In the genomic region with DNA sequence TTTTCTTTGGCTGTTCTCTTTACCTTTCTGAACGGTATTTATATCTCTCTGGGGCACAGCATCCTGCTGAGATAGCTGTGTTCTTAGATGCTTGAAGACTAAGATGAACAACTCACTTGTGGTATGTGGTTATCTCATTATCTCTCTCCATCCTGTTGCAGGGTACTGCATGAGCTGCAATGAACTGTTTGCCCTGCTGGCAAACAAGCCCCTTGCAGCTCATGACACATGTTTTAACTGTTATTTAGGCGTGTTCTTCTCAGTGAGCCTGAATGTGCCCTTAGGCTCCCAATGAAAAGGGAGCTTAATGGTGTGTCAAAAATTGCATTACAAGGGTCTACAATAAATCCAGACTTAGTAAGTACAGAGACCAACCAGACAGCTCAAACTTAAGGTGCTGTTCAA, we compare ENCODE assay signal across 13 mouse cellular contexts.
DNase-seq lines count a peak whose midpoint lies in the region; ATAC-seq and TF ChIP-seq lines count a peak whose summit lies in the region.
"Had no signal": no experiment of that assay in that cellular context is flagged by ENCODE, and none has a peak within 500 bp of the region (broad histone marks: within the 10 kb centered on the region; RNA-seq: fewer than 3 reads in every experiment).

No protein-coding gene starts in this region.

- no peak for DNase-seq in liver, embryonic 14.5 days (ENCODE audit: low read depth in 3 of 3, low spot score in 3 of 3)
- no peak for DNase-seq in Patski (ENCODE audit: low read depth, low spot score)
- DNase-seq in embryo, embryonic 9.5 days (ENCODE audit: extremely low spot score) = peak; percentile 21
- DNase-seq in heart, postnatal 4 days = no peak
- DNase-seq in layer of hippocampus, postnatal 14 days (ENCODE audit: low spot score in 2 of 2) = no peak
- DNase-seq: adrenal gland, postnatal 10 days; thymus, adult 18-20 months had no signal

- 0 out of 2 replicates have a peak, but pooled peaks have one; percentile 35 for ATAC-seq in liver, embryonic 14.5 days (ENCODE audit: insufficient read depth)
- no peak for ATAC-seq in liver, embryonic 12.5 days
- ATAC-seq in Patski = peak; percentile 51
- peak; percentile 82 for ATAC-seq in neural tube, embryonic 15.5 days (ENCODE audit: low FRiP score)
- ATAC-seq: intestine, embryonic 15.5 days; lung, postnatal 0 days had no signal

- 0 out of 4 replicates have a peak, but pooled peaks cover 0 to 2% of the 10 kb centered on the region in 2 experiments for H3K4me1 ChIP-seq in liver, embryonic 14.5 days (replicated peaks; ENCODE audit: control insufficient read depth in 2 of 2, insufficient read depth in 2 of 2, low read length in 1 of 2)
- peaks cover 3% of the 10 kb centered on the region; the same call in 1 of the 2 replicates for H3K4me1 ChIP-seq in liver, embryonic 12.5 days
- H3K4me1 ChIP-seq in neural tube, embryonic 15.5 days = no peaks in the 10 kb centered on the region
- H3K4me1 ChIP-seq: embryonic facial prominence, embryonic 13.5 days; intestine, embryonic 15.5 days had no signal

- H3K9ac ChIP-seq in liver, embryonic 14.5 days (replicated peaks) = no peak overlapping the region
- H3K9ac ChIP-seq in liver, embryonic 12.5 days = no peak overlapping the region
- H3K9ac ChIP-seq in neural tube, embryonic 15.5 days (replicated peaks) = no peak overlapping the region
- H3K9ac ChIP-seq: embryonic facial prominence, embryonic 13.5 days; heart, embryonic 13.5 days; intestine, embryonic 15.5 days had no signal

- H3K27me3 ChIP-seq in liver, embryonic 14.5 days (ENCODE audit: control insufficient read depth, insufficient read depth, low read length) = no peaks in the 10 kb centered on the region
- no peaks in the 10 kb centered on the region for H3K27me3 ChIP-seq in liver, embryonic 12.5 days (replicated peaks)
- H3K27me3 ChIP-seq in Patski = peaks cover 10% of the 10 kb centered on the region
- H3K27me3 ChIP-seq in neural tube, embryonic 15.5 days (replicated peaks) = no peaks in the 10 kb centered on the region
- H3K27me3 ChIP-seq: embryonic facial prominence, embryonic 13.5 days; heart, embryonic 13.5 days; intestine, embryonic 15.5 days had no signal

- no peak for TF ChIP-seq CTCF in liver, embryonic 14.5 days (IDR thresholded peaks at IDR 0.05; ENCODE audit: low read depth)
- TF ChIP-seq CTCF in Patski (IDR thresholded peaks at IDR 0.05) = no peak

- H3K4me2 ChIP-seq in liver, embryonic 14.5 days (ENCODE audit: low read depth) = no peak overlapping the region
- H3K4me2 ChIP-seq in liver, embryonic 12.5 days = no peak overlapping the region
- no peak overlapping the region for H3K4me2 ChIP-seq in neural tube, embryonic 15.5 days
- H3K4me2 ChIP-seq: embryonic facial prominence, embryonic 13.5 days; heart, embryonic 13.5 days; intestine, embryonic 15.5 days had no signal

- H3K9me3 ChIP-seq in liver, embryonic 14.5 days (ENCODE audit: control insufficient read depth, low read length) = no peaks in the 10 kb centered on the region
- no peaks in the 10 kb centered on the region for H3K9me3 ChIP-seq in liver, embryonic 12.5 days (replicated peaks)
- H3K9me3 ChIP-seq in neural tube, embryonic 15.5 days (replicated peaks) = no peaks in the 10 kb centered on the region
- H3K9me3 ChIP-seq: embryonic facial prominence, embryonic 13.5 days; heart, embryonic 13.5 days; intestine, embryonic 15.5 days had no signal

- POLR2A ChIA-PET in Patski (lab: Charles Lee) = no interaction called here

- 11% methylated on average over 2 of the region's 2 CpGs for WGBS in liver, embryonic 14.5 days (ENCODE audit: insufficient replicate concordance)
- 23% methylated on average over 2 of the region's 2 CpGs for WGBS in liver, embryonic 12.5 days (ENCODE audit: insufficient replicate concordance)
- 12% methylated on average over 2 of the region's 2 CpGs for WGBS in neural tube, embryonic 15.5 days

- in situ Hi-C loops in Patski (cut with MboI; ENCODE audit: low pct_unique_long_range_greater_than_20kb) = no loop called here

- no peak for TF ChIP-seq EP300 in liver, embryonic 14.5 days (IDR thresholded peaks at IDR 0.05; ENCODE audit: low read depth)

- no peaks in the 10 kb centered on the region for H3K36me3 ChIP-seq in liver, embryonic 14.5 days (replicated peaks; ENCODE audit: control insufficient read depth, insufficient read depth, low read depth)
- H3K36me3 ChIP-seq in liver, embryonic 12.5 days = no peaks in the 10 kb centered on the region
- no peaks in the 10 kb centered on the region for H3K36me3 ChIP-seq in neural tube, embryonic 15.5 days
- H3K36me3 ChIP-seq: embryonic facial prominence, embryonic 13.5 days; heart, embryonic 13.5 days; intestine, embryonic 15.5 days had no signal

- no peak overlapping the region for H3K27ac ChIP-seq in liver, embryonic 14.5 days
- no peak overlapping the region for H3K27ac ChIP-seq in liver, embryonic 12.5 days
- no peak overlapping the region for H3K27ac ChIP-seq in neural tube, embryonic 15.5 days (replicated peaks)
- H3K27ac ChIP-seq: embryonic facial prominence, embryonic 13.5 days; heart, embryonic 13.5 days; intestine, embryonic 15.5 days had no signal

- no peak overlapping the region for H3K4me3 ChIP-seq in liver, embryonic 14.5 days (ENCODE audit: insufficient read depth in 1 of 2, low read depth in 2 of 2, low read length in 2 of 2)
- no peak overlapping the region for H3K4me3 ChIP-seq in liver, embryonic 12.5 days
- H3K4me3 ChIP-seq in neural tube, embryonic 15.5 days (replicated peaks) = no peak overlapping the region
- H3K4me3 ChIP-seq: embryonic facial prominence, embryonic 13.5 days; heart, embryonic 13.5 days; intestine, embryonic 15.5 days had no signal

- CTCF ChIA-PET in Patski (lab: Charles Lee) = interaction anchor here (0.9 to 2.9 kb wide), 2 partner anchors 9 to 13 kb away, joined by 3 to 12 read pairs; no protein-coding TSS in a partner anchor
